In the genomic region with DNA sequence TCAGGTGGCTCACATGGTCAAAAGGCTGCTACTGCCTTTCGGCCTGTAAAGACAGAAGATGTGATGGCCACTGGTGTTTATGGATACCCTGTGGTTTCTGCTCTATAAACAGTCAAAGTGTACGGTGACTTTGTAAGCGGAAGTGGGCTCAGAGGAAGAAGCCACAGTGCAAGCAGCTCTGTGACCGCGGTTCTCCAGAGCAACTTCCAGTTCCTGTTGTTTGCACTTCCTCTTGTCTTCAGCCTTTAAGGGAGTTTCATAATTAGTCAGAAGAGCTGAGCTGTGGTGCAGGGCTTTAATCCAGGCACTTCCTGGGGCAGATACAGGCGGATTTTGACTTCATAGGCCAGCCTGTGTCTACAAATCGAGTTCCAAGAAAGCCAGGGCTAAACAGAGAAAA, we compare ENCODE assay signal across 9 mouse cellular contexts.
DNase-seq lines count a peak whose midpoint lies in the region; ATAC-seq and TF ChIP-seq lines count a peak whose summit lies in the region.
"Had no signal": no experiment of that assay in that cellular context is flagged by ENCODE, and none has a peak within 500 bp of the region (broad histone marks: within the 10 kb centered on the region; RNA-seq: fewer than 3 reads in every experiment).

No protein-coding gene starts in this region.

- H3K27ac ChIP-seq in liver, adult 2 months (replicated peaks; ENCODE audit: insufficient read depth, low read depth, low read length): no peak overlapping the region
- no peak overlapping the region for H3K27ac ChIP-seq in liver, embryonic 11.5 days (ENCODE audit: low read depth, low read length)
- no peak overlapping the region for H3K27ac ChIP-seq in hindbrain, embryonic 11.5 days (ENCODE audit: low read depth, low read length)
- H3K27ac ChIP-seq in forebrain, embryonic 15.5 days (replicated peaks): no peak overlapping the region

- DNase-seq in liver, adult 2 months (ENCODE audit: extremely low read depth, low read depth, low spot score): peak; percentile 48
- DNase-seq in liver, embryonic 11.5 days (ENCODE audit: low spot score): no peak
- DNase-seq in c-Kit-positive CD71-positive TER-119-positive erythroid progenitor cells, embryonic 14.5 days (ENCODE audit: low spot score): peak; percentile 1
- peak; percentile 7 to 21 for DNase-seq in thymus, postnatal 36 days
- DNase-seq in hindbrain, embryonic 11.5 days (ENCODE audit: low spot score): no peak
- DNase-seq: cerebellum, adult 11 months had no signal

- H3K36me3 ChIP-seq in liver, adult 2 months (ENCODE audit: control insufficient read depth, insufficient read depth, low read length): no peaks in the 10 kb centered on the region
- no peaks in the 10 kb centered on the region for H3K36me3 ChIP-seq in liver, embryonic 11.5 days (ENCODE audit: control insufficient read depth, insufficient read depth, low read length)
- no peaks in the 10 kb centered on the region for H3K36me3 ChIP-seq in hindbrain, embryonic 11.5 days (ENCODE audit: control insufficient read depth, insufficient read depth, low read length)
- no peaks in the 10 kb centered on the region for H3K36me3 ChIP-seq in forebrain, embryonic 15.5 days

- TF ChIP-seq POLR2A in liver, adult 2 months (IDR thresholded peaks at IDR 0.05; ENCODE audit: extremely low read depth, insufficient read depth, low read length): no peak

- no peaks in the 10 kb centered on the region for H3K79me2 ChIP-seq in liver, adult 2 months (ENCODE audit: control insufficient read depth, insufficient read depth, low read length)

- H3K4me1 ChIP-seq in liver, adult 2 months (ENCODE audit: control insufficient read depth, insufficient read depth, low read length): no peaks in the 10 kb centered on the region
- H3K4me1 ChIP-seq in liver, embryonic 11.5 days (replicated peaks; ENCODE audit: control insufficient read depth, insufficient read depth, low read length): no peaks in the 10 kb centered on the region
- H3K4me1 ChIP-seq in hindbrain, embryonic 11.5 days (replicated peaks; ENCODE audit: control insufficient read depth, insufficient read depth, low read length): no peaks in the 10 kb centered on the region
- no peaks in the 10 kb centered on the region for H3K4me1 ChIP-seq in forebrain, embryonic 15.5 days

- no peak overlapping the region for H3K4me3 ChIP-seq in liver, adult 2 months (ENCODE audit: insufficient read depth, low read depth, low read length)
- no peak overlapping the region for H3K4me3 ChIP-seq in liver, embryonic 11.5 days (ENCODE audit: low read depth, low read length)
- H3K4me3 ChIP-seq in hindbrain, embryonic 11.5 days (ENCODE audit: low read depth, low read length): no peak overlapping the region
- no peak overlapping the region for H3K4me3 ChIP-seq in forebrain, embryonic 15.5 days
- H3K4me3 ChIP-seq: layer of hippocampus, adult 2 months had no signal

- H3K9me3 ChIP-seq in liver, embryonic 11.5 days (ENCODE audit: control insufficient read depth, low read length): no peaks in the 10 kb centered on the region
- H3K9me3 ChIP-seq in hindbrain, embryonic 11.5 days (ENCODE audit: control insufficient read depth, low read length): no peaks in the 10 kb centered on the region
- no peaks in the 10 kb centered on the region for H3K9me3 ChIP-seq in forebrain, embryonic 15.5 days

- H3K27me3 ChIP-seq in liver, adult 2 months (ENCODE audit: control insufficient read depth, insufficient read depth, low read length): no peaks in the 10 kb centered on the region
- H3K27me3 ChIP-seq in liver, embryonic 11.5 days (replicated peaks; ENCODE audit: control insufficient read depth, insufficient read depth, low read length): no peaks in the 10 kb centered on the region
- no peaks in the 10 kb centered on the region for H3K27me3 ChIP-seq in hindbrain, embryonic 11.5 days (ENCODE audit: control insufficient read depth, insufficient read depth, low read length)
- no peaks in the 10 kb centered on the region for H3K27me3 ChIP-seq in forebrain, embryonic 15.5 days

- ATAC-seq in liver, embryonic 11.5 days (replicated peaks; ENCODE audit: low FRiP score): no peak
- peak; percentile 91 for ATAC-seq in megakaryocyte, adult 5-6 weeks (ENCODE audit: poor library complexity, severe bottlenecking)
- ATAC-seq in hindbrain, embryonic 11.5 days (ENCODE audit: low FRiP score): no peak
- no peak for ATAC-seq in forebrain, embryonic 15.5 days (replicated peaks)

- TF ChIP-seq CTCF in liver, adult 2 months (IDR thresholded peaks at IDR 0.05; ENCODE audit: low read depth, low read length): no peak

- no peak overlapping the region for H3K4me2 ChIP-seq in liver, embryonic 11.5 days
- no peak overlapping the region for H3K4me2 ChIP-seq in hindbrain, embryonic 11.5 days (replicated peaks; ENCODE audit: low read depth, low read length)
- H3K4me2 ChIP-seq in forebrain, embryonic 15.5 days (replicated peaks): no peak overlapping the region

- 54% methylated on average over 7 of the region's 7 CpGs for WGBS in liver, adult 2 months
- WGBS in liver, embryonic 11.5 days: 46% methylated on average over 7 of the region's 7 CpGs
- WGBS in hindbrain, embryonic 11.5 days: 86% methylated on average over 7 of the region's 7 CpGs
- WGBS in forebrain, embryonic 15.5 days: 88% methylated on average over 7 of the region's 7 CpGs

- H3K9ac ChIP-seq in liver, adult 2 months (ENCODE audit: low read depth, low read length): no peak overlapping the region
- H3K9ac ChIP-seq in liver, embryonic 11.5 days (ENCODE audit: low read depth, low read length): no peak overlapping the region
- H3K9ac ChIP-seq in hindbrain, embryonic 11.5 days (ENCODE audit: low read depth, low read length): no peak overlapping the region
- no peak overlapping the region for H3K9ac ChIP-seq in forebrain, embryonic 15.5 days (replicated peaks)

Comparison
In these comparisons a context has a peak if more than half of its experiments do, and no peak if none do; other contexts are left out.
1. DNase-seq: peak in liver, adult 2 months (single experiment), c-Kit-positive CD71-positive TER-119-positive erythroid progenitor cells, embryonic 14.5 days (single experiment) and thymus, postnatal 36 days (2 of 2); none in liver, embryonic 11.5 days (single experiment) and hindbrain, embryonic 11.5 days (single experiment).